Mouse (Mus musculus) kidney, postnatal 25 days (tissue): ENCODE measurements around the gene Slc35b4.

Experiments used
- DNase-seq, 2 experiments: peaks; one replicate each; pipeline ENCODE4 v3.0.0; 2021; ENCODE audit warnings: mixed read lengths in 2 of 2

Gene Slc35b4

GRCm38 (mm10) chr6:34170844-34171494 is 5.9 kb downstream of the Slc35b4 start:
- DNase-seq, result no peak

GRCm38 (mm10) chr6:34168834-34169233 is 8.1 kb downstream of the Slc35b4 start:
- no peak for DNase-seq

GRCm38 (mm10) chr6:34163014-34163413 is 13.9 kb downstream of the Slc35b4 start:
- no peak for DNase-seq

GRCm38 (mm10) chr6:34162607-34163006 is 14.3 kb downstream of the Slc35b4 start:
- peak in 1 of 2 experiments; percentile 75 for DNase-seq

- DNase-seq, result peak; percentile 54 to 56
These were observed 15.4 kb downstream of the Slc35b4 start for GRCm38 (mm10) chr6:34161511-34161910.

GRCm38 (mm10) chr6:34160816-34161310 is 16.0 kb downstream of the Slc35b4 start:
- no peak for DNase-seq

- DNase-seq, result no peak
These were observed 16.7 kb downstream of the Slc35b4 start for GRCm38 (mm10) chr6:34159998-34160815.

GRCm38 (mm10) chr6:34156841-34157748 is 19.8 kb downstream of the Slc35b4 start:
- no peak for DNase-seq

GRCm38 (mm10) chr6:34156057-34156456 is 20.9 kb downstream of the Slc35b4 start:
- DNase-seq, result peak; percentile 42 to 67

- DNase-seq, result peak; percentile 55 to 82
These were observed 21.6 kb downstream of the Slc35b4 start for GRCm38 (mm10) chr6:34155137-34155804.

- DNase-seq, result peak; percentile 66 to 74
These were observed 22.7 kb downstream of the Slc35b4 start for GRCm38 (mm10) chr6:34154202-34154601.

- no peak for DNase-seq
These were observed 23.6 kb downstream of the Slc35b4 start for GRCm38 (mm10) chr6:34153069-34154052.

- no peak for DNase-seq
These were observed 27.1 kb downstream of the Slc35b4 start for GRCm38 (mm10) chr6:34149821-34150220.

- DNase-seq, result no peak
These were observed 27.8 kb downstream of the Slc35b4 start for GRCm38 (mm10) chr6:34149066-34149465.

- DNase-seq, result no peak
These were observed 28.3 kb downstream of the Slc35b4 start for GRCm38 (mm10) chr6:34148639-34149038.

GRCm38 (mm10) chr6:34148021-34148420 is 28.9 kb downstream of the Slc35b4 start:
- DNase-seq, result no peak

GRCm38 (mm10) chr6:34146042-34146441 is 30.9 kb downstream of the Slc35b4 start:
- DNase-seq, result no peak

GRCm38 (mm10) chr6:34142931-34143330 is 34.0 kb downstream of the Slc35b4 start:
- no peak for DNase-seq

GRCm38 (mm10) chr6:34138366-34138765 is 38.5 kb downstream of the Slc35b4 start:
- DNase-seq, result no peak

GRCm38 (mm10) chr6:34132391-34132790 is 44.5 kb downstream of the Slc35b4 start:
- DNase-seq, result no peak

- no peak for DNase-seq
These were observed 47.6 kb downstream of the Slc35b4 start for GRCm38 (mm10) chr6:34129261-34129660.
